ENCODE assay signal across 18 mouse cellular contexts in genomic region chr11:7101674-7102073, GRCm38 (mm10). TPM values are rescaled to one million over a fixed set of nuclear protein-coding genes. Genes with fewer than 3 reads are reported as not detected.
DNase-seq lines count a peak whose midpoint lies in the region; ATAC-seq lines count a peak whose summit lies in the region.
"Had no signal": no experiment of that assay in that cellular context is flagged by ENCODE, and none has a peak within 500 bp of the region (broad histone marks: within the 10 kb centered on the region; RNA-seq: fewer than 3 reads in every experiment).

No protein-coding gene starts in this region.

- DNase-seq in cerebellum, adult 18-20 months, result peak; percentile 63 to 71
- no peak for DNase-seq in neural tube, embryonic 11.5 days (ENCODE audit: low spot score)
- no peak for DNase-seq in neural tube, embryonic 10.5 days (ENCODE audit: extremely low spot score, low spot score)
- peak; percentile 74 for DNase-seq in retina, postnatal 1 day
- DNase-seq in right cerebral cortex, postnatal 14 days, result no peak
- no peak for DNase-seq in kidney, adult 11 months
- DNase-seq: adrenal gland, postnatal 14 days; embryo, embryonic 11 days; forebrain, postnatal 0 days; heart, postnatal 36 days; lung, postnatal 4 days; thymus, adult 2 months had no signal

- H3K9ac ChIP-seq in neural tube, embryonic 11.5 days (ENCODE audit: low read length), result no peak overlapping the region
- H3K9ac ChIP-seq in hindbrain, embryonic 16.5 days (ENCODE audit: low read depth, low read length), result no peak overlapping the region
- H3K9ac ChIP-seq: forebrain, postnatal 0 days; limb, embryonic 12.5 days; liver, embryonic 15.5 days had no signal

- no peak for ATAC-seq in cerebellum, adult (ENCODE audit: insufficient number of reproducible peaks, low FRiP score, low TSS enrichment)
- ATAC-seq in neural tube, embryonic 11.5 days (ENCODE audit: insufficient read depth, low FRiP score, low TSS enrichment), result peak; percentile 28; the same call in 1 of the 2 replicates
- peak; percentile 57 for ATAC-seq in hindbrain, embryonic 16.5 days
- ATAC-seq: forebrain, postnatal 0 days; intestine, postnatal 0 days had no signal

- no peaks in the 10 kb centered on the region for H3K9me3 ChIP-seq in neural tube, embryonic 11.5 days (ENCODE audit: control insufficient read depth, low read length)
- no peaks in the 10 kb centered on the region for H3K9me3 ChIP-seq in hindbrain, embryonic 16.5 days (ENCODE audit: control insufficient read depth, low read length)
- H3K9me3 ChIP-seq: limb, embryonic 12.5 days; liver, embryonic 15.5 days had no signal

- H3K27ac ChIP-seq in neural tube, embryonic 11.5 days (ENCODE audit: low read depth, low read length), result peak overlapping the region; percentile 35; the same call in 1 of the 2 replicates
- H3K27ac ChIP-seq in hindbrain, embryonic 16.5 days (ENCODE audit: low read depth, low read length), result peak overlapping the region; percentile 40; the same call in 1 of the 2 replicates
- H3K27ac ChIP-seq: limb, embryonic 12.5 days; liver, embryonic 15.5 days had no signal

- 71% methylated on average over 6 of the region's 6 CpGs for WGBS in neural tube, embryonic 11.5 days
- 38% methylated on average over 6 of the region's 6 CpGs for WGBS in hindbrain, embryonic 16.5 days

- no peak overlapping the region for H3K4me2 ChIP-seq in neural tube, embryonic 11.5 days (ENCODE audit: low read depth)
- no peak overlapping the region for H3K4me2 ChIP-seq in hindbrain, embryonic 16.5 days (ENCODE audit: low read length)
- H3K4me2 ChIP-seq: limb, embryonic 12.5 days; liver, embryonic 15.5 days had no signal

- no peaks in the 10 kb centered on the region for H3K36me3 ChIP-seq in neural tube, embryonic 11.5 days (ENCODE audit: control insufficient read depth, insufficient read depth, low read length)
- H3K36me3 ChIP-seq in hindbrain, embryonic 16.5 days (ENCODE audit: control insufficient read depth, insufficient read depth, low read length), result no peaks in the 10 kb centered on the region; the same call in 1 of the 2 replicates
- H3K36me3 ChIP-seq: limb, embryonic 12.5 days; liver, embryonic 15.5 days had no signal

- H3K4me3 ChIP-seq in neural tube, embryonic 11.5 days (ENCODE audit: low read depth, low read length), result no peak overlapping the region
- no peak overlapping the region for H3K4me3 ChIP-seq in hindbrain, embryonic 16.5 days (ENCODE audit: low read length)
- H3K4me3 ChIP-seq: limb, embryonic 12.5 days; liver, embryonic 15.5 days; myocyte had no signal

- H3K4me1 ChIP-seq in neural tube, embryonic 11.5 days (ENCODE audit: control insufficient read depth, insufficient read depth, low read length), result 0 out of 2 replicates have a peak, but pooled peaks cover 3% of the 10 kb centered on the region
- peaks cover 9% of the 10 kb centered on the region for H3K4me1 ChIP-seq in hindbrain, embryonic 16.5 days (ENCODE audit: control insufficient read depth, insufficient read depth, low read depth, low read length)
- H3K4me1 ChIP-seq: limb, embryonic 12.5 days; liver, embryonic 15.5 days had no signal

- no peaks in the 10 kb centered on the region for H3K27me3 ChIP-seq in neural tube, embryonic 11.5 days (ENCODE audit: control insufficient read depth, insufficient read depth, low read length)
- no peaks in the 10 kb centered on the region for H3K27me3 ChIP-seq in hindbrain, embryonic 16.5 days (replicated peaks; ENCODE audit: control insufficient read depth, insufficient read depth, low read length)
- H3K27me3 ChIP-seq: limb, embryonic 12.5 days; liver, embryonic 15.5 days had no signal

RNA-seq across cellular contexts. Expression of gene Adcy1, which starts 38.4 kb away (rescaled TPM):
- 1.6 and 2.0 TPM in 2 replicates for polyA plus RNA-seq in neural tube, embryonic 11.5 days (2014; fragmentation: Nextera tagmentation; extraction: Ambion mirVana)
- 13.1 and 15.2 TPM in 2 replicates for polyA plus RNA-seq in hindbrain, embryonic 16.5 days (2015; fragmentation: Nextera tagmentation; extraction: Ambion mirVana)

Comparison
In these comparisons a context has a peak if more than half of its experiments do, and no peak if none do; other contexts are left out.
1. DNase-seq: peak in cerebellum, adult 18-20 months (2 of 2) and retina, postnatal 1 day (single experiment); none in neural tube, embryonic 11.5 days (single experiment), neural tube, embryonic 10.5 days (single experiment), right cerebral cortex, postnatal 14 days (single experiment) and kidney, adult 11 months (single experiment).